Mouse (Mus musculus): ENCODE measurements around the gene Auh. TPM values are rescaled to one million over a fixed set of nuclear protein-coding genes. Genes with fewer than 3 reads are reported as not detected.

The Auh gene
- total RNA-seq (2021) = 10 to 100 TPM; 80.7 to 81.5 TPM
- long read RNA-seq, transcript Auh-201 (10 exons, 1,320 nt) = major isoform, 87 of 98 reads
- long read RNA-seq, partial matches to known transcripts = 2 of 98 reads
- long read RNA-seq, other reads (novel, unspliced or antisense) = 8 of 98 reads

- peak; percentile 76 to 81 for DNase-seq (ENCODE audit: low spot score in 2 of 2)
These were observed at the start of gene Auh for GRCm38 (mm10) chr13:52929209-52930171. Auh (minus strand) TSS chr13:52929681.

GRCm38 (mm10) chr13:52978321-52978981 lies 49.0 kb upstream of the Auh start:
- DNase-seq (ENCODE audit: low spot score in 2 of 2) = peak; percentile 37 to 56

GRCm38 (mm10) chr13:52977757-52978156 lies 48.3 kb upstream of the Auh start:
- no peak for DNase-seq (ENCODE audit: low spot score in 2 of 2)

- no peak for DNase-seq (ENCODE audit: low spot score in 2 of 2)
These were observed 47.7 kb upstream of the Auh start for GRCm38 (mm10) chr13:52977221-52977609.

GRCm38 (mm10) chr13:52976510-52977220 lies 47.2 kb upstream of the Auh start:
- DNase-seq (ENCODE audit: low spot score in 2 of 2) = peak in 1 of 2 experiments; percentile 26

GRCm38 (mm10) chr13:52976130-52976509 lies 46.6 kb upstream of the Auh start:
- DNase-seq (ENCODE audit: low spot score in 2 of 2) = no peak

GRCm38 (mm10) chr13:52974676-52975075 lies 45.2 kb upstream of the Auh start:
- DNase-seq (ENCODE audit: low spot score in 2 of 2) = no peak

- DNase-seq (ENCODE audit: low spot score in 2 of 2) = no peak
These were observed 43.9 kb upstream of the Auh start for GRCm38 (mm10) chr13:52973427-52973826.

- DNase-seq (ENCODE audit: low spot score in 2 of 2) = no peak
These were observed 43.1 kb upstream of the Auh start for GRCm38 (mm10) chr13:52972626-52973025.

- no peak for DNase-seq (ENCODE audit: low spot score in 2 of 2)
These were observed 41.4 kb upstream of the Auh start for GRCm38 (mm10) chr13:52970876-52971275.

- no peak for DNase-seq (ENCODE audit: low spot score in 2 of 2)
These were observed 33.4 kb upstream of the Auh start for GRCm38 (mm10) chr13:52962922-52963321.

- no peak for DNase-seq (ENCODE audit: low spot score in 2 of 2)
These were observed 32.9 kb upstream of the Auh start for GRCm38 (mm10) chr13:52962361-52962760.

GRCm38 (mm10) chr13:52953779-52954553 lies 24.5 kb upstream of the Auh start:
- DNase-seq (ENCODE audit: low spot score in 2 of 2) = no peak

GRCm38 (mm10) chr13:52949211-52949610 lies 19.7 kb upstream of the Auh start:
- no peak for DNase-seq (ENCODE audit: low spot score in 2 of 2)

GRCm38 (mm10) chr13:52947545-52947944 lies 18.1 kb upstream of the Auh start:
- DNase-seq (ENCODE audit: low spot score in 2 of 2) = no peak

- DNase-seq (ENCODE audit: low spot score in 2 of 2) = no peak
These were observed 16.3 kb upstream of the Auh start for GRCm38 (mm10) chr13:52945769-52946168.

- DNase-seq (ENCODE audit: low spot score in 2 of 2) = no peak
These were observed 14.6 kb upstream of the Auh start for GRCm38 (mm10) chr13:52944116-52944515.

GRCm38 (mm10) chr13:52942876-52943388 lies 13.5 kb upstream of the Auh start:
- DNase-seq (ENCODE audit: low spot score in 2 of 2) = no peak

- no peak for DNase-seq (ENCODE audit: low spot score in 2 of 2)
These were observed 11.5 kb upstream of the Auh start for GRCm38 (mm10) chr13:52940956-52941355.

- no peak for DNase-seq (ENCODE audit: low spot score in 2 of 2)
These were observed 1.1 kb upstream of the Auh start for GRCm38 (mm10) chr13:52930582-52930981.

Data from layer of hippocampus, postnatal 10 days (tissue).